Mouse (Mus musculus): ENCODE measurements around the gene Atp6v1c2. TPM values are rescaled to one million over a fixed set of nuclear protein-coding genes. Genes with fewer than 3 reads are reported as not detected.

Atp6v1c2 gene
- total and polyA plus RNA-seq, 3 experiments = 0.19 to 0.42 TPM; not detected in 1

DNA sequence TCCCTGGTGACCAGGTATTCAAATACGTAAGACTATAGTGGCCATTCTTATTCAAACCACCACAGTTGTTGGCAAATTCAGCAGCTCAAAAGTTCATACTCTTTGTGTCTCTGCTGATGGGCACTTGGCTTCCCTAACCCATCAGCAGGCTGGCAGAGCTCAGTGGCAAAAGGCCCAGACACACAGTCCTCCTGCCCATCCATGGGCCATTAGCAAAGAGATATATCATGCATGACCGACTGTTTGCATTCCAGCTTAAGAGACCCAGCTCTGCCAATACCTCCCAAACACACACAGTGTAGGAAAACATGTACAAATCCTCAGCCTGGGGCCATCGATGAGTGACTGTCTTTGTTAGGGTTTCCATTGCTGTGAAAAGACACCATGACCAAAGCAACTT is 68.2 kb downstream of the Atp6v1c2 start:
- dilution Hi-C loops (cut with MboI; ENCODE audit: extremely low pct_ligation_motif_present, extremely low pct_unique_long_range_greater_than_20kb, low sequenced_read_pairs) (no loop called here), in situ Hi-C loops (cut with MboI; ENCODE audit: low pct_ligation_motif_present, low pct_unique_long_range_greater_than_20kb, low sequenced_read_pairs) (loop anchor here (10.0 to 25.0 kb wide), 2 partner anchors 226 to 449 kb away; partner anchors contain the start of genes E2f6 and Greb1)
- Histone ChIP-seq H3K9ac (ENCODE audit: insufficient read depth, low read depth) (no peak overlapping the region), H3K27me3 (replicated peaks) (no peaks in the 10 kb centered on the region), H3K4me1 (ENCODE audit: control insufficient read depth in 1 of 2, insufficient read depth in 2 of 2) (peaks cover 0 to 21% of the 10 kb centered on the region in 2 experiments; a peak in 3 of 4 replicates), H3K4me2 (ENCODE audit: insufficient read depth, low read depth, poor library complexity, severe bottlenecking) (no peak overlapping the region), H3K36me3 (replicated peaks in 1 of 2; ENCODE audit: control insufficient read depth in 1 of 2, insufficient read depth in 1 of 2, low read length in 1 of 2) (no peaks in the 10 kb centered on the region), H3K27ac (ENCODE audit: insufficient read depth, low read depth) (no peak overlapping the region), H3K4me3 (replicated peaks in 1 of 3; ENCODE audit: low read depth in 2 of 3, low read length in 2 of 3, poor library complexity in 1 of 3) (no peak overlapping the region), H3K79me2 (replicated peaks; ENCODE audit: control insufficient read depth, extremely low read depth, insufficient read depth, poor library complexity, severe bottlenecking) (no peaks in the 10 kb centered on the region), H3K9me3 (replicated peaks; ENCODE audit: low read length) (peaks cover 6% of the 10 kb centered on the region)
- no peak for TF ChIP-seq RAD21 (IDR thresholded peaks at IDR 0.05; ENCODE audit: low read depth, low read length)
- TF ChIP-seq PAX5 (IDR thresholded peaks at IDR 0.05; ENCODE audit: low read length) = no peak
- TF ChIP-seq CTCF (conservative IDR thresholded peaks at IDR 0.05 in 1 of 2, IDR thresholded peaks at IDR 0.05 in 1 of 2; ENCODE audit: low read depth in 2 of 2, low read length in 2 of 2) = no peak
- no peak for TF ChIP-seq ZKSCAN1 (IDR thresholded peaks at IDR 0.05; ENCODE audit: borderline replicate concordance, low read depth, low read length)
- TF ChIP-seq CHD2 (IDR thresholded peaks at IDR 0.05; ENCODE audit: low read length) = no peak
- no peak for TF ChIP-seq GABPA (IDR thresholded peaks at IDR 0.05; ENCODE audit: insufficient replicate concordance, low read depth, low read length)
- no peak for TF ChIP-seq MAZ (IDR thresholded peaks at IDR 0.05; ENCODE audit: low read depth, low read length)
- no peak for TF ChIP-seq NRF1 (IDR thresholded peaks at IDR 0.05; ENCODE audit: low read depth, low read length)
- no peak for TF ChIP-seq HCFC1 (IDR thresholded peaks at IDR 0.05; ENCODE audit: low read depth, low read length)
- TF ChIP-seq MEF2A (IDR thresholded peaks at IDR 0.05; ENCODE audit: borderline replicate concordance, low read depth, low read length) = no peak
- TF ChIP-seq MAX (IDR thresholded peaks at IDR 0.05; ENCODE audit: low read length) = no peak
- no peak for DNase-seq (ENCODE audit: extremely low read depth)

DNA sequence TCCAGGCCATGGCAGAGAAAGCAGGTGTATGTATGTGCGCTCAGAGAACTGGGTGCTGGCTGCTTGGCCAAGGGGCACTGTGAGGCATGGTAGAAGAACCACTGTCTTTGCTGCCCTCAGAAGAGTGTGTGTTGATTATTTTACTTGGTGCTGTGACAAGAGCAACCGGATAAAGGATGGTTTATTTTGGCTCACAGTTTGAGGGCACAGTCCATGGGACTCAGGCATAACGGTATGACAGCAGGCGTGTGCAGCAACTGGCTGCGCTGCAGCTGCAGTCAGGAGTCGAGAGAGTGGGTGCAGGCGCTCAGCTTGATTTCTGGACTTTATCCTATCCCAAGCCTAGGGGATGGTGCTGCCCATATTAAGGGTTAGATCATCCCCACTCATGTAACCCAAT is 70.7 kb downstream of the Atp6v1c2 start:
- no peak overlapping the region for H3K4me2 ChIP-seq (ENCODE audit: insufficient read depth, low read depth, poor library complexity, severe bottlenecking)
- peaks cover 0 to 2% of the 10 kb centered on the region in 2 experiments; a peak in 3 of 4 replicates for H3K4me1 ChIP-seq (ENCODE audit: control insufficient read depth in 1 of 2, insufficient read depth in 2 of 2)
- H3K27me3 ChIP-seq (replicated peaks) = no peaks in the 10 kb centered on the region
- no peaks in the 10 kb centered on the region for H3K36me3 ChIP-seq (replicated peaks in 1 of 2; ENCODE audit: control insufficient read depth in 1 of 2, insufficient read depth in 1 of 2, low read length in 1 of 2)
- dilution Hi-C loops (cut with MboI; ENCODE audit: extremely low pct_ligation_motif_present, extremely low pct_unique_long_range_greater_than_20kb, low sequenced_read_pairs) (no loop called here), in situ Hi-C loops (cut with MboI; ENCODE audit: low pct_ligation_motif_present, low pct_unique_long_range_greater_than_20kb, low sequenced_read_pairs) (loop anchor here (25.0 kb wide), 1 partner anchor 446 kb away; the partner anchor contains the start of genes E2f6 and Greb1)
- no peak overlapping the region for H3K9ac ChIP-seq (ENCODE audit: insufficient read depth, low read depth)
- no peaks in the 10 kb centered on the region for H3K79me2 ChIP-seq (replicated peaks; ENCODE audit: control insufficient read depth, extremely low read depth, insufficient read depth, poor library complexity, severe bottlenecking)
- no peak for DNase-seq (ENCODE audit: extremely low read depth)
- H3K27ac ChIP-seq (ENCODE audit: insufficient read depth, low read depth) = no peak overlapping the region
- H3K9me3 ChIP-seq (replicated peaks; ENCODE audit: low read length) = peaks cover 6% of the 10 kb centered on the region
- no peak overlapping the region for H3K4me3 ChIP-seq (replicated peaks in 1 of 3; ENCODE audit: low read depth in 2 of 3, low read length in 2 of 3, poor library complexity in 1 of 3)
- TF ChIP-seq CHD2 (IDR thresholded peaks at IDR 0.05; ENCODE audit: low read length) (no peak), POLR2AphosphoS2 (IDR thresholded peaks at IDR 0.05; ENCODE audit: low read depth, low read length) (no peak), MAX (IDR thresholded peaks at IDR 0.05; ENCODE audit: low read length) (no peak), RAD21 (IDR thresholded peaks at IDR 0.05; ENCODE audit: low read depth, low read length) (no peak), TCF12 (IDR thresholded peaks at IDR 0.05; ENCODE audit: low read depth, low read length) (no peak), JUND (conservative IDR thresholded peaks at IDR 0.05; ENCODE audit: low read depth, low read length) (no peak)

Data from CH12.LX (cell line).